Mouse (Mus musculus): ENCODE measurements around the gene 1110065P20Rik.

The 1110065P20Rik gene

GRCm38 (mm10) chr4:124847573-124847972 is 3.4 kb downstream of the 1110065P20Rik start:
- in situ Hi-C loops (cut with MboI, MseI), result loop anchor here in 1 of 2 experiments (5.0 kb wide), 1 partner anchor 135 kb away; the partner anchor contains the start of gene Sf3a3

DNA sequence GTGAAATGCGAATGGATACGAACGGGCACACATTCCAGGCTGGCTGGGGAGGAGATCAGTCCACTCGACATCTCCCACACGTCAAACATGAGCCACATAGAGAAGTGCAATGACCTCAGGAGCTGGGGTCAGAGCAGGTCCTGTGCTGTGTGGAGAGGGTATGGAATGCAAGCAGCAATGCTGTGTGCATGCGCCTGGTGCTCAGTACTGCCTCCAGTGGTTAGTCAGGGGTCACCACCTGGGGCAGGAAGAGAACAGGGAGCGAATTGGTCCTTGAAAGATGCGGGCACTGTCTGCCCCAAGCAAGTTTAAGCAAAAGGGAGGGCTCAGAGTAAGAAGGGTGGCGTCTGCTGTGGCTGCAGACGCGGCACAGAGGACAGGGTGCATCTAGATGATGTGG is 7.5 kb downstream of the 1110065P20Rik start:
- in situ Hi-C loops (cut with MboI, MseI), result loop anchor here in 1 of 2 experiments (5.0 kb wide), 1 partner anchor 36 kb away; no protein-coding TSS in a partner anchor

DNA sequence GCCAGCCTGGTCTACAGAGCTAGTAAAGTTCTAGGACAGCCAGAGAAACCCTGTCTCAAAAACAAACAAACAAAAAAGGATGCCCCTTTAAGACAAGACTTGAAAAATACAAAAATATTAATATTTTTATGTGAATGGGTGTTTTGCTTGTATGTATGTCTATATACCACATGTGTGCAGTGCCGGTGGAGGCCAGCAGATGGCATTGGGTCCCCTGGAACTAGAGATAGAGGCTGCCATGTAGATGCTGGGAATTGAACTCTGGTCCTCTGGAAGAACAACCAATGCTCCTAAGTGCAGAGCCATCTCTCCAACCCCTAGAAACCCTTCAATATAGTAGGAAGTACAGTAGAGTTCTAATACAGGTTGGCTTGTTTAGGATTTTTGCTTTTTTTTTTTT is 10.0 kb downstream of the 1110065P20Rik start:
- in situ Hi-C loops (cut with MboI, MseI), result loop anchor here in 1 of 2 experiments (5.0 kb wide), 1 partner anchor 34 kb away; no protein-coding TSS in a partner anchor

DNA sequence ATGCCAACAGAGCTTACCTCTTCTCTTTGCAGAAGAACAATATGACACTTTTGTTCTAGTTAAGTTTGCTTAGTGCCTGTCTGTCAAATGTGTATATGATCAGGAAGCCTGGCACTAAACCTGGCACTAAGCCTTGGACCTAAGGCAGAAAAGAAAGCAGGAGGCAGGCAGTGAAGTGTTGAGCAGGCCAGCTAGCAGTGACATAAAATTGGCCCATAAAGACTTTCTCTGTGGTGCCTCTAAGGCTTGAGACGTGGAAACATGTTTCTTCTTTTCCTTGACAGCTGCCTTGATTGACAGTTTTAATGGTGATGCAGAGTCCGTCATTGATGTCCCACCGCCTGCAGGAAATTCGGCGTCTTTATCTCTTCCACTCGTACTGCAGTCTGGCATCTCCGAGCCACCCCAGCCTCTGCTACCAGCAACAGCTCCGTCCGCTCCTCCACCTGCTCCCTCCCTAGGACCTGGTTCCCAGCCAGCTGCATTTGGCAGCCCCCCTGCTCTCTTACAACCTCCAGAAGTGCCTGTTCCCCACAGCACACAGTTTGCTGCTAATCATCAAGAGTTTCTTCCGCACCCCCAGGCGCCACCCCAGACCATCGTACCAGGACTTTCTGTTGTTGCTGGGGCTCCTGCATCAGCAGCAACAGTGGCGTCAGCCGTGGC is 12.8 kb downstream of the 1110065P20Rik start:
- in situ Hi-C loops (cut with MboI, MseI), result no loop called here

GRCm38 (mm10) chr4:124832796-124833195 is 18.2 kb downstream of the 1110065P20Rik start:
- in situ Hi-C loops (cut with MboI, MseI), result no loop called here

DNA sequence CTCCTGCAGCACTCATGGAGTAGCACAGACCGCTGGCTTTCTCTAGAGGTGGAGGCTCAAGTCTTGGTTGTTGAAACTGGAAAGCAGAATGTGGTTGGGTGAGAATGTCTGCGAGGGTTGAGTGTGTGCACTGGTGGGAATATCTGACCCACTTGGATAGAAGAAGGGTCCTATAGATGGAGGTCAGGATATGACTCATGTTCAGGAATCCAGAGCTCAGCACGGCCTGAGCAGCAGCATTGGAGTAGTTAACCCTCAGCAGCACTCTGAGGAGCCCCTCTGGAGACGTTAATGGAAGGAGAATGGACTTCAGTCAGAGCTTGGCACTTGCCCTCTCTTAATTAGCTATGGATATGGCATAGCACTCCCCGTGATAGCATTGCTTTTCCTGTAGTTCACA is 21.3 kb downstream of the 1110065P20Rik start:
- in situ Hi-C loops (cut with MboI, MseI), result no loop called here

DNA sequence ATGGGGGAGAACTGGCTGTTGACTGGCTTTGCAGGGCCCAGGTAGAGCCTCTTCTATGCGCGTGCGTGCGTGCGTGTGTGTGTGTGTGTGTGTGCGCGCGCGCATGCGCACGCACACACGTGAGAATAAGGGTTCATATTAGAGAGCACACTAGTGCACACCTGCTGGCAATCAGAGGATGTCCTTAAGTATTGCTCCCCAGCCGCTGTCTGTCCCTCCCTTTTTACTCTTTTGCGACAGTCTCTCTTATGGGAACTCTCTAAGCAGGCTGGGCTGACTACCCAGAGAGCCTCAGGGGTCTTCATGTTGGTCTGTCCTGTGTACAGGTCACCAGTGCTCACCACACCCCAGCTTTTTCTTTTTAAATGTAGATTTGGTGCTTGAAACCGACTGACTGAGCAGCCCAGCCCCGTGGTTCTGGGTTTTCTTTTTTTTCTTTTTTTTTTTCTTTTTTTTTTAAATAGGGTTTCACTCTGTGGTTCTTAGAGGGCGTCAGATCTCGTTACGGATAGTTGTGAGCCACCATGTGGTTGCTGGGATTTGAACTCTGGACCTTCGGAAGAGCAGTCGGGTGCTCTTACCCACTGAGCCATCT is 25.5 kb downstream of the 1110065P20Rik start:
- in situ Hi-C loops (cut with MboI, MseI), result no loop called here

DNA sequence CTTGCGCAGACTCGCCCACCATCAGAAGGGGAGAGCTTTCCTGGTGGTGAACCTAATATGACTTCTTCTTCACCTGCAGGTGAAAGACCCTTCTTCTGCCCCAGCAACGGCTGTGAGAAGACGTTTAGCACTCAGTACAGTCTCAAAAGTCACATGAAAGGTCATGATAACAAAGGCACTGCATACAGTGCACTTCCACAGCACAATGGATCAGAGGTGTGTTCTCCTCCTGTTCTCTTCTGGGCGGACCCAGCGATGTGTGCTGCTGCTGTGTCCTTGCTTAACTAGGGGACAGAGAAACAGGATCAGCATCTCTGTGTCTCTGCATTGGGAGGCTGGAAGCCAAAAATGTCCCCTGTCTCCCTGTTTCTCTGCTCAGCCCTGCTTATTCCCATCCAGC is 26.0 kb downstream of the 1110065P20Rik start:
- in situ Hi-C loops (cut with MboI, MseI), result no loop called here

GRCm38 (mm10) chr4:124818832-124819231 is 32.2 kb downstream of the 1110065P20Rik start:
- in situ Hi-C loops (cut with MboI, MseI), result loop anchor here in 1 of 2 experiments (10.0 kb wide), 1 partner anchor 424 kb away; no protein-coding TSS in a partner anchor

DNA sequence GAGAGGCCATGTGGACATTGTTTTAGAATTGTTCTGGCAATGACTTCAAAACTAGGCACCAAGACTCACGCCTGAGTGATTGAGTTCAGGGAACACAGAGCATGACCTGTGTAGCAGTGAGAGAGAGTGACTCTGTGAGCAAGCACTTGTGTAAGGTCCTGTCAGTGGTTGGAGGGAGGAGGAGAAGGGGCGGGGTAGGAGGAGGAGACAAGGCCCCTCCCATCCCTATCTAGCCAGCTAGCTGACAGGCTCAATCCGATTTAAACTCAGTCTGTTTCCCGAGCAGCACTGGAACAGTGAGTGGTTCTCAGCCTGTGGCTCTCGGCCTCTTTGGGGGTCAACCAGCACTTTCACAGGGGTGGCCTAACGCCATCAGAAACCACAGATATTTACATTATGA is 33.2 kb downstream of the 1110065P20Rik start:
- in situ Hi-C loops (cut with MboI, MseI), result loop anchor here in 1 of 2 experiments (10.0 kb wide), 1 partner anchor 423 kb away; no protein-coding TSS in a partner anchor

DNA sequence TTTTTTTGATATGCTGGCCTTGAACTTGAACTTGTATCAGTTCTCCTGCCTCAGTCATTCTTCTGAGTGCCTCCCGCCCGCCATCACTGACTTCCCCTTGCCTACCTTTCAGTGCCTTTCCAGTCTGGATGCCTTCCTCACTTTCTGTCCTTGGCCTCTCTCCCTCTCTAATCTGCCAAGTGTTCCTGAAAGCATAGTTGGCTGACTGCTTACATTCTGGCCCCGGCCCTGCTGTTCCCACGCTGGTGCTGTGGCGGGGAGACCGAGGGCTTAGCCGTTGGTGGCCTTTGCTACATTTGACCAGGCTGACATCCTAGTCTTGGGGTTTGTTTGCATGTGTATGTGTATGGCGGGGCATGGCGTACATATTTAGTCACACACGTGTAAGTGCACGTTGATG is 35.1 kb downstream of the 1110065P20Rik start:
- in situ Hi-C loops (cut with MboI, MseI), result loop anchor here in 1 of 2 experiments (10.0 kb wide), 1 partner anchor 421 kb away; no protein-coding TSS in a partner anchor

- in situ Hi-C loops (cut with MboI, MseI), result loop anchor here in 1 of 2 experiments (10.0 kb wide), 1 partner anchor 417 kb away; no protein-coding TSS in a partner anchor
Measured at GRCm38 (mm10) chr4:124811347-124811975, 39.5 kb downstream of the 1110065P20Rik start.

GRCm38 (mm10) chr4:124810056-124810455 is 40.9 kb downstream of the 1110065P20Rik start:
- in situ Hi-C loops (cut with MboI, MseI), result loop anchor here in 1 of 2 experiments (10.0 kb wide), 1 partner anchor 415 kb away; no protein-coding TSS in a partner anchor

GRCm38 (mm10) chr4:124809136-124809883 is 41.7 kb downstream of the 1110065P20Rik start:
- in situ Hi-C loops (cut with MboI, MseI), result loop anchor here in 1 of 2 experiments (5.0 kb wide), 1 partner anchor 33 kb away; no protein-coding TSS in a partner anchor

DNA sequence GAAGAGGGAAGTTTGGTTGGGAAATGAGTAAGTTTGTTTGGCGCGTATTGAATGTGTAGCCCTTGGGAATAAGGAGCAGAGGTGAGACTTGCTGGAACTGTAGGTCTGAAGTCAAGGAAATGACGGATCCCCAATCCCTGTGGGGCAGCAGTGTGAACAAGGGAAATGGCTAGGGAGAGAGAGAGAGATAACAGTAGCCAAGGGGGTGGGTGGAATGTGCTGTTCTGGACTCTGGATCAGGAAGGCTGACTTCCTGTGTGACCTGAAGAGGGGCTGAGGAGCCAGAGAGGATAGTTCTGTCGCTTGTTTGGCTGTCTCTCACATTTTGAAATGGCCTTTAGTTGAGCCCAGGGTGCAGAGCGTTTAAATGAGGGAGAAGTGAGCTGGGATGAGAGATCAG is 42.5 kb downstream of the 1110065P20Rik start:
- in situ Hi-C loops (cut with MboI, MseI), result loop anchor here in 1 of 2 experiments (5.0 kb wide), 1 partner anchor 34 kb away; no protein-coding TSS in a partner anchor

DNA sequence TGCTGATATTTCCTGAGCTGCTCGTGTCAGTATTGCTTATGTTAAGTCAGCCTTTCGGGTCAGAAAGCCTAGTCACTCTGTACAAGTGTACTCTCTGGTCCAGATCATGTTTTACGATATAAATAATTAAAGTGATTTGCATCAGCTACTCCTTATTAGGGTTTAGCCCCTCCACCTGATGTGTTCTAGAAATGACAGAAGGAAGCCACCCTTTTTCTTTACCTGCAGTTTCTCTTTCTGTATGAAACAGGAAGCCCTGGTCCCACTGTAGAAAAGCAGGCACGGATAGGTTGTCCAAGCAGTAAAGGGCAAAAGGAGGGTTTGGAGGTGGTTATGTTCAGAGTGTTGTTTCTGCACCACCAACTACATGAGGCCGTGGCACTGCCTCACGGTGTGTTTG is 47.6 kb downstream of the 1110065P20Rik start:
- in situ Hi-C loops (cut with MboI, MseI), result no loop called here

DNA sequence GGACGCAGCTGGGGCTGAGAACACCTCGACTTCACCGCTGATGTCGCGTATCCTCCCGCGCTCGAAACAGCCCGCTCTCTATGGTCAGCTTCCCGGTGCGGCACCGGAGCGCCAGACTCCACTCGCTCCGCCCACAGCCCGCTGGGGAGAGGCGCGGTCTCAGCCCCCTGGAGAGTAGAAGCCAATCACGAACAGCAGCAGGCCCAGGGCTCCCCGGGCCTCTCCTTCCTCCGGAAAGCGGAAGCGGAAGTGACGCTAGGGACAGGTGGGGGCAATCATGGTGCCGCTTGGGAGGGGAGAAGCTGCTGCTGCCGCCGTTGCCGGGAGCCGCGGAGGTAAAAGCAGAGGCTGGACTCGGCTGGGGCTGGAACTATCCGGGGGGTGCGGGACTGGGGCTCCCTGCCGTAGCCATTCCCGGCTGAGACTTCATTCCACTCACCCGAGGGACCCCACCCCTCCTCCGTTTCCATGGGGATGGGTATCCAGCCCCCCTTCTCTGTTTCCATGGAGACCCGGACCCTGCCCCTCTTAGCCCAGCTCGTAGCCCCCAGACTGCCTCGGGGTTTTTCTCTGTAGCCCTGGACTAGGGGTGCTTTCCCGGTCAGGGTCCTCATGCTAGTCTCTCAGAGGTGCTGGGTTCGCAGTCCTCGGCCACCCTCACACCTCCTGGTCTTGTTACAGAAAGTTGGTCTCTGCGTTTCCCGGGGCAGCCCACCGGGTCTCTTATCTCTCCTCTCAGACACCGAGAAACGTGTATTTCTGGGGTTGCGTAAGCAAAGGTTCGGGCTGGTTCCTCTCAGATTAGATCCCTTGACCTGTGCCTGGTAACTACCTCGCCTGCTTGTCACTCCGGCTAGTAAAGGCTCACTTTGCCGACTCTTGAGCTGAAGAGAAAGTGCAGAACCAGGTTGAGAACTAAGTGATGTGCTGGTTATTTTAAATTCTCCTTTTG is 48.4 kb downstream of the 1110065P20Rik start:
- in situ Hi-C loops (cut with MboI, MseI), result no loop called here

DNA sequence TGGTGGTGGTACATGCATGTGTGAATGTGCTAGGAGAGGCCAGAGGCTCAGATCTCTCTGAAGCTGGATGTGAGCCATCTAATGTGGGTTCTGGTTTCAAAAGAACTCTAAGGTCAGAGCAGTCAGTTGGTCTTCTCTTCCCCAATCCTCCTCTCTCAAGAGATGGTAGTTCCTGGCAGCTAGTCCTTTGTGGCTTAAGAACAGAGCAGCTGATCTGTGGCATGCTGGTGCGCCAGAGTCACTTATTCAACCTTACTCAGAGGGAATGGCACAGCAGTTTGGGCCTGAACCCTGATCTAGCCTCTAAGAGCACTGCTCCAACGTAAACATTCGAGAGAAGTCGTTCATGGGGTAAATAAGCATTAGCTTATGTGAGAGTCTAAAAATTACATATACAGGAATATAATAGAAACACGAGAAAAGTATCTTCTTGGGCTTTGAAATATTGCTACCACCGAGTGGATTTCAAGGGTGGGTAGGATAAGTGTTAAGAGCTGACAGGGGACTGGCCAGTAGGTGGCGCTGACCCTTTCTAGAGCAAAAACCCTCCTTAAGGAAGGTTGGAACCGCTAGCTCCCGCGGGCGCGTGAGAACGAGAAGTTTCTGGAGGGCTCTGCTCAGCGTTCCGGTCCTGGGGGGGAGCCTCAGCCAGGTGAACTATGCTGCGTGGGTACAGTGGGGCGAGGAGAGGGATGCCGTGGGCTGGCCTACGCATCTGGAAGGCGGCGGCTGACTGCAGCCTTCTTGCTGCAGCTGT is 49.3 kb downstream of the 1110065P20Rik start, which contains the start of gene Mtf1:
TSS of gene Mtf1 (plus strand) at position 553 of the 757 bp plus-strand sequence.
- in situ Hi-C loops (cut with MboI, MseI), result no loop called here
